23 mouse cellular contexts compared by ENCODE assay signal in genomic region chr3:69511881-69512280, GRCm38 (mm10).
DNase-seq lines count a peak whose midpoint lies in the region; ATAC-seq and TF ChIP-seq lines count a peak whose summit lies in the region.
"Had no signal": no experiment of that assay in that cellular context is flagged by ENCODE, and none has a peak within 500 bp of the region (broad histone marks: within the 10 kb centered on the region; RNA-seq: fewer than 3 reads in every experiment).

No protein-coding gene starts in this region.

- peak; percentile 34 for DNase-seq in adrenal gland, adult 2 months
- DNase-seq in adrenal gland, postnatal 25 days = no peak
- DNase-seq in hindbrain, postnatal 0 days (ENCODE audit: low spot score) = no peak
- no peak for DNase-seq in hindbrain, embryonic 10.5 days (ENCODE audit: low spot score)
- peak; percentile 31 for DNase-seq in embryo, embryonic 10.5 days (ENCODE audit: low spot score)
- no peak for DNase-seq in cerebellum, adult 2 months
- DNase-seq: cerebellum, adult 18-20 months; cerebellum, postnatal 25 days; kidney, postnatal 25 days; lung, adult 18-20 months; lung, postnatal 14 days had no signal

- ATAC-seq in hindbrain, postnatal 0 days = peak; percentile 24; the same call in 1 of the 2 replicates
- peak; percentile 42; the same call in 1 of the 2 replicates for ATAC-seq in neural tube, embryonic 15.5 days (ENCODE audit: low FRiP score)
- ATAC-seq: forebrain, embryonic 15.5 days; intestine, embryonic 15.5 days; liver, embryonic 12.5 days; midbrain, embryonic 15.5 days had no signal

- WGBS in hindbrain, postnatal 0 days = 47% methylated on average over 7 of the region's 7 CpGs
- 54% methylated on average over 7 of the region's 7 CpGs for WGBS in hindbrain, embryonic 10.5 days
- WGBS in neural tube, embryonic 15.5 days = 42% methylated on average over 7 of the region's 7 CpGs
- WGBS in cerebellum, adult 2 months = 49% methylated on average over 7 of the region's 7 CpGs

- no peak overlapping the region for H3K4me2 ChIP-seq in hindbrain, postnatal 0 days (ENCODE audit: low read depth, low read length)
- H3K4me2 ChIP-seq in neural tube, embryonic 15.5 days = no peak overlapping the region
- H3K4me2 ChIP-seq: forebrain, embryonic 15.5 days; intestine, embryonic 15.5 days; limb, embryonic 12.5 days; liver, embryonic 12.5 days; midbrain, embryonic 15.5 days had no signal

- no peaks in the 10 kb centered on the region for H3K4me1 ChIP-seq in hindbrain, postnatal 0 days (ENCODE audit: insufficient read depth, low read length)
- H3K4me1 ChIP-seq in hindbrain, embryonic 10.5 days (replicated peaks) = no peaks in the 10 kb centered on the region
- H3K4me1 ChIP-seq in neural tube, embryonic 15.5 days = peaks cover 11% of the 10 kb centered on the region
- peaks cover 24% of the 10 kb centered on the region for H3K4me1 ChIP-seq in cerebellum, adult 2 months (ENCODE audit: control insufficient read depth, insufficient read depth, low read length)
- H3K4me1 ChIP-seq: forebrain, embryonic 15.5 days; liver, embryonic 12.5 days had no signal

- H3K9ac ChIP-seq in hindbrain, postnatal 0 days (replicated peaks; ENCODE audit: low read length) = no peak overlapping the region
- no peak overlapping the region for H3K9ac ChIP-seq in neural tube, embryonic 15.5 days (replicated peaks)
- H3K9ac ChIP-seq: forebrain, embryonic 15.5 days; intestine, embryonic 15.5 days; limb, embryonic 12.5 days; liver, embryonic 12.5 days; midbrain, embryonic 15.5 days had no signal

- H3K4me3 ChIP-seq in hindbrain, postnatal 0 days (ENCODE audit: low read length) = no peak overlapping the region
- H3K4me3 ChIP-seq in hindbrain, embryonic 10.5 days = no peak overlapping the region
- no peak overlapping the region for H3K4me3 ChIP-seq in neural tube, embryonic 15.5 days (replicated peaks)
- H3K4me3 ChIP-seq in cerebellum, adult 2 months (replicated peaks; ENCODE audit: insufficient read depth, low read depth, low read length) = no peak overlapping the region
- H3K4me3 ChIP-seq: embryonic facial prominence, embryonic 10.5 days; forebrain, embryonic 15.5 days; intestine, embryonic 15.5 days; layer of hippocampus, adult 2 months; limb, embryonic 12.5 days; liver, embryonic 12.5 days; midbrain, embryonic 15.5 days; myocyte had no signal

- H3K36me3 ChIP-seq in hindbrain, postnatal 0 days (ENCODE audit: insufficient read depth, low read length) = no peaks in the 10 kb centered on the region
- no peaks in the 10 kb centered on the region for H3K36me3 ChIP-seq in hindbrain, embryonic 10.5 days
- H3K36me3 ChIP-seq in neural tube, embryonic 15.5 days = no peaks in the 10 kb centered on the region
- H3K36me3 ChIP-seq: embryonic facial prominence, embryonic 10.5 days; forebrain, embryonic 15.5 days; intestine, embryonic 15.5 days; limb, embryonic 12.5 days; liver, embryonic 12.5 days; midbrain, embryonic 15.5 days had no signal

- no peak for TF ChIP-seq POLR2A in cerebellum, adult 2 months (IDR thresholded peaks at IDR 0.05; ENCODE audit: borderline replicate concordance, insufficient read depth, low read length)

- no peak for TF ChIP-seq CTCF in hindbrain, postnatal 0 days (IDR thresholded peaks at IDR 0.05; ENCODE audit: low read depth)
- no peak for TF ChIP-seq CTCF in cerebellum, adult 2 months (IDR thresholded peaks at IDR 0.05; ENCODE audit: borderline replicate concordance, insufficient read depth, low read depth, low read length)

- H3K27ac ChIP-seq in hindbrain, postnatal 0 days = no peak overlapping the region
- H3K27ac ChIP-seq in hindbrain, embryonic 10.5 days = no peak overlapping the region
- H3K27ac ChIP-seq in neural tube, embryonic 15.5 days (replicated peaks) = no peak overlapping the region
- no peak overlapping the region for H3K27ac ChIP-seq in cerebellum, adult 2 months (ENCODE audit: insufficient read depth, low read length)
- H3K27ac ChIP-seq: embryonic facial prominence, embryonic 10.5 days; forebrain, embryonic 15.5 days; intestine, embryonic 15.5 days; limb, embryonic 12.5 days; liver, embryonic 12.5 days; stomach, postnatal 0 days had no signal

- H3K9me3 ChIP-seq in hindbrain, postnatal 0 days (ENCODE audit: low read length) = no peaks in the 10 kb centered on the region
- no peaks in the 10 kb centered on the region for H3K9me3 ChIP-seq in hindbrain, embryonic 10.5 days
- no peaks in the 10 kb centered on the region for H3K9me3 ChIP-seq in neural tube, embryonic 15.5 days (replicated peaks)
- H3K9me3 ChIP-seq: embryonic facial prominence, embryonic 10.5 days; forebrain, embryonic 15.5 days; G1E; intestine, embryonic 15.5 days; limb, embryonic 12.5 days; liver, embryonic 12.5 days; midbrain, embryonic 15.5 days had no signal

- H3K27me3 ChIP-seq in hindbrain, postnatal 0 days (ENCODE audit: insufficient read depth, low read length) = no peaks in the 10 kb centered on the region
- H3K27me3 ChIP-seq in hindbrain, embryonic 10.5 days (ENCODE audit: insufficient read depth, poor library complexity, severe bottlenecking) = no peaks in the 10 kb centered on the region
- no peaks in the 10 kb centered on the region for H3K27me3 ChIP-seq in neural tube, embryonic 15.5 days (replicated peaks)
- H3K27me3 ChIP-seq in cerebellum, adult 2 months (ENCODE audit: control insufficient read depth, insufficient read depth, low read length) = no peaks in the 10 kb centered on the region
- H3K27me3 ChIP-seq: CH12.LX; forebrain, embryonic 15.5 days; intestine, embryonic 15.5 days; limb, embryonic 12.5 days; liver, embryonic 12.5 days; midbrain, embryonic 15.5 days had no signal

Comparison
In these comparisons a context has a peak if more than half of its experiments do, and no peak if none do; other contexts are left out.
1. DNase-seq: peak in adrenal gland, adult 2 months (single experiment) and embryo, embryonic 10.5 days (single experiment); none in adrenal gland, postnatal 25 days (single experiment), hindbrain, postnatal 0 days (single experiment), hindbrain, embryonic 10.5 days (single experiment) and cerebellum, adult 2 months (0 of 2).